Mouse (Mus musculus) frontal cortex, adult (tissue): ENCODE data around the gene Cotl1.
"Not testable (repeated sequence)": the region's sequence is repeated elsewhere in the genome, so short reads cannot be mapped to it uniquely, and the experiment has no call there.

ENCODE experiments used
- ATAC-seq: cut with Nextera tagmentation; 2 replicates; pipeline ENCODE4 v1.9.2; 2017; ENCODE audit warnings: mild to moderate bottlenecking, moderate library complexity, mixed read lengths; ENCODE audit not compliant: low TSS enrichment

Cotl1 gene

DNA sequence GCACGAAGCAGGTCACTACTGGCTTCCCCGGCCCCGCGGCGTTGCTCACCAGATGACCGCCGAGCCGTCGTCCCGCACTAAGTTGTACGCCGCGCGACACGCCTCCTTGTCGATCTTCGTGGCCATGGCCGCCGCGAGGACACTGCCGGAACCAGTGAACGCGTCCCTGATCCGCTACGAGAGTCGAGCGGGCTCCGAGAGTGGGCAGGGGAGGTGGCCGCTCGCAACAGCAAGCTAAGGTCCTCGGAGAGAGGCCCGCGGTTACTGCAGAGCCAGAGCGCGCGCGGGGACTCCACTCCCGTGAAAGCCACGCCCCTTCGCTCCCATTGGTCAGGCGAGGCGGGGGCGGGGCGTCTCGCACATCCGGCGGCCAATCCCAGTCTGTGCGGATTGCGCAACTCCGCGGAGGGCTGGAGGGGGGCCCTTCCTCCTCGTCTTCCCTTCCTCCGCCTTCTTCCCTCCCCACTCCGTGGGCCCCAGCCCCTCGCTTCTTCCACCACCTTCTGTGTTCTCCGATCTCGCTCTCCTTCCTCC, at the start of gene Cotl1:
Gene Cotl1, minus strand, starts transcription at position 270 of the 534 bp plus-strand sequence.
- peak; percentile 83 for ATAC-seq

DNA sequence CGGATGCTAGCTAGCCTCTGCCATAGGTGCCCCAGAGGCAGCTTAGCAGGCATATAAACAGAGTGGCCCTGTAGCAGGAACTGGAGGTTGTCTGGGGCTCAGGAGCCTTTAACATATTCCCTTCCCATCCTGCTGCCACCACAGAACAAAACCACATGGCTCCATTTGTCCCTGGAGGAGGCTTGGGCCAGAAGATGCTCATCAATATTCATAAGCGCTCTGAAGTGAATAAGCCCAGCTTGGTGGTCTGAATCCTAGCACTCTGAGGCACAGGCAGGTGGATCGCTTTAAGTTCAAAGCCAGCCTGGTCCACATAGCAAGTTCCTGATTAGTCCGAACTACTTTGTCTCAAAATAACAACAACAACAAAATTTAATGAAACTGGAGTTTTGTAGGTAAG, 47.7 kb upstream of the Cotl1 start:
- ATAC-seq, result no peak

DNA sequence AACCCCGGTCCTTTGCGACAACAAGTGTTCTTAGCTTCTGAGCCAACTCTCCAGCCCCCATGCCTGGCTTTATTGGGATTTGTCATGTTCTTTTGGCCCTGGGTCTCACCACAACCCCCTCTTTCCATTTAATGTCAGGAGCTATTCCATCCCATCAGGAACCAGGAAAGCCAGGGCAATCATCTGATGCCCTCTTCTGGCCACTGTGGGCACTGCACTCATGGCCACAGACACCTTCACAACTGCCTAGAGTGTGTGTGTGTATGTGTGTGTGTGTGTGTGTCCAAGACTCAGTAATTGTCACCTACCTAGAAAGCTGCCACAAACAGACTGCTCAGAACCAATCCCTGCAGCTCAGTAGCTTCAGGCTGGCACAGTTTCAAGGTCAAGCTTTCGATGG, 46.8 kb upstream of the Cotl1 start:
- ATAC-seq, result no peak

DNA sequence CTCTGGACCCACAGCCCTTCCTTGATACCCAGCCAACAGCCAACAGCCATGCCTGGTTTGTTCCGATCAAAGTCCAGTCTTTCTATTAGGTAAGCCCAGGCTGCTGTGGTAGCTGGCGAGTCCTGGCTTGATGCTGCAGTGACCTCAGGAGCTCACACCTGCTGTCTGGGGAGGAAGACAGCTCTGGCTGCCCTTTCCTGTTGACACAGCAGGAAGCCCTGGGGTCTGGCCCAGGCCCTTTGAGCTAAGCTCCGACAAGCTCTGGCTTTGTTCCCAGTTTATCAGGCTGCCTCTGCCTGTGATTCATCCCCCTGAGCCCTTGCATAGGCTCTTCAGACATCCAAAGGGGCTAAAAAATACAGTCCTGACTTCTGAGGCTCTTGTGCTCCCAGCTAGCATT, 45.3 kb upstream of the Cotl1 start:
- no peak for ATAC-seq

DNA sequence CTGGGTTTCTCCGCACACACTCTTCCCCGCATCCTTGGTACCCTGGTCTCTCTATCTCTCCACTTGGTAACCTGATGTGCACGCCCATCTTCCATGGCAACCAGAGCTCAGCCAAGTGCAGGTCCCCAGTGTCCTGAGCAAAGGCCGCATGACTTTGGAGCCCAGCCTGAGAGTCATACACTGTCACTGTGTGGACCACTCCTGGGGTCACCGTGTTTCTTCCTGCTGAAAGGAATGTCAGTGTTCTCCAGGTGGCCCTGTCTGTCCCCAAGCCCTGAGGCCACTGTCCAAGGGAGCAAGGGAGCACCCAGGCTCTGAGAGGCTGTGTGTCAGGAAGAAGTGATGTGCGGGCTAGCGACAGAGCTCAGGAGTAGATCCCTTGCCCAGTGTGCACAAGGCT, 42.9 kb upstream of the Cotl1 start:
- ATAC-seq, result no peak

DNA sequence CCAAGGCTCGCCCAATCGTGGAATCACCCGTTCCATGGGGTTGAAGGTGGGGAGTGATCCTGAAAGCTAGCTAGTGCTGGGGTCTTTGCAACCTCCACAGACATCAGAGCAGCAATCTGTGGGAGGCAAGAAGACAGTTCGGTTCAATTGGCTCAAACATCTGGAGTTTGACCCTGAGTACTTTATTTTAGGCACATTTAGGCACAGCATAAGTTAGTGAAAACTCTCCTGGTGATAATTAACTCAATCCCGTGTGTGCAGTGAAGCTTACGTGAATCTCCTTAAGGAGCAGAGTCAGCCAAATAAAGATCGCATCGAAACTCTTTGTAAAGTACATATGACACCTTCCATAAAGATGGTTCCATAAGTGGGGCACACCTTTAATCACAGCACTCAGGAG, 41.6 kb upstream of the Cotl1 start:
- no peak for ATAC-seq

DNA sequence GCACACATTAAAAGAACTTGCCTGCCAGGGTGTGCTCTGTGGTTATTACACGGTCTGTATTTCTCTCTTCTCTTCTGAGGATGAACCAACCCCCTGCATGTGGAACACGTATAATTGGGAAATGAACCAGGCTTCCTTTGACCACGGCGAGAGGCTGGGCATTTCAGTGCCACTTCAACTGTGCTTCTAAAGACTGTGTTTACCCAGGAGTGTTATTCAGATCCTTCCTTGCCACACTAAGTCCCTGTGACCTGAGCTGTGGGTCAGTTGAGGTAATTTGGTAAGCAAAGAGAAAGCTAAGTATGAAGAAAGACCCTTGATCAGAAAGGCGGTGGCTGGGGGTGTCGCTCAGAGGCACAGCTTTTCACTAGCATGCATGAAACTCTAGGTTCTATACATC, 41.0 kb upstream of the Cotl1 start:
- no peak for ATAC-seq

DNA sequence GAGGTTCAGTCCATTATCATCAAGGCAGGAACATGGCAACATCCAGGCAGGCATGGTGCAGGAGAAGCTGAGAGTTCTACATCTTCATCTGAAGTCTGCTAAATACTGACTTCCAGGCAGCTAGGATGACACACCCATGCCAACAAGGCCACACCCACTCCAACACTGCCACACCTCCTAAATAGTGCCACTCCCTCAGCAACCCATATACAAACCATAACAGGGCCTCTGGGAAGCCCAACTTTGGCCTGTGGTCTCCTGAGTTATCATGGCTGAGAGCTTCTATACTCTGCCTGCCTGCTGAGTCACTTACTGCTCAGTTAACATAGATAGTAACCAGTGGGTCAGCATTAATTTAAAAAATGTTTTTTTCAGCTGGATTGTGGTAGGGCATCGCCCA, 32.8 kb upstream of the Cotl1 start:
- ATAC-seq, result no peak

DNA sequence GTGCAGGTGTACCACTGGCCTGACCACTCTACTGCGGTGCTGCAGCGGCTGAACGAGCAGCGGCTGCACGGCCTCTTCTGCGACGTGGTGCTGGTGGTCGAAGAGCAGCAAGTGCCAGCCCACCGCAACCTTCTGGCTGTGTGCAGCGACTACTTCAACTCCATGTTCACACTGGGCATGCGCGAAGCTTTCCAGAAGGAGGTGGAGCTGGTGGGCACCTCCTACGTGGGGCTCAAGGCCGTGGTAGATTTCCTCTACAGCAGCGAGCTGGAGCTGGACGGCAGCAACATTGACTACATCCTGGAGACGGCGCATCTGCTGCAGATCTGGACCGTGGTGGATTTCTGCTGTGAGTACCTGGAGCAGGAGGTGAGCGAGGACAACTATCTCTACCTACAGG, 29.3 kb upstream of the Cotl1 start:
- no peak for ATAC-seq

DNA sequence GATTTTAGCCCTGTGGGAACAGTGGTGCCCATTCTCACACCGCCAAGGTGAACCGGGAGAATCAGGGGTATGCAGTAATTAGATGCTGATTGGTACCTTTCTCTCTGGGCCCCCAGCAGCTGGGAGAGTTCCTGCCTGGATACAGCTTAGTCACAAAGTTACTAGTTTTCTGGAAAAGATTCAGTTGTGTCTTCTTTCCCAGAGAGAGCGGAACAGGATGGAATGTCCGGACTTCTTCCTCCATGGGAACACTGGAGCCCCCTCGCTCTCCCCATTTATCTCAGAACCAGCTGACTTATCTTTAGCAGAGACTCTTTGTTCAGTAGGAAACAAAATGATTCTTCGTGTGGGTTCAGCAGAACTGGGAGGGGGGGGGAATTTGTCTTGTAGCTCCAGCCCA, 22.4 kb upstream of the Cotl1 start:
- peak; percentile 32; the same call in 1 of the 2 replicates for ATAC-seq

DNA sequence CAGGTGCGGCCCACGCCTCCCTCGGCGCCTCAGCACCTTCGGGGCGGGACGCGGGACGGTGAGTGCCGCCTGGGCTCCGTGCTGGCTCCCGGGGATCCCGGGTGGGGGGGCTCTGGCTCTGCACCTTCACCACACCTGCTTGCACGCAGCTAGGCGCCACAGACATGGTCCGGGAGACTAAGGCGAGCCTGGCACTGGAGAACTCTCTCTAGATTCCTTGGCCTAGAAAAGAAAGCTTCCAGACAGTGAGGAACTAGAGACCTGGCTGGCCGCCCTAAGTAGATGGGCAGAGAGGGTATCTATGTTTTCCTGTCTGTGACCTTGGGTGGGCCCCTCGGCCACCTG, 22.0 kb upstream of the Cotl1 start:
- peak; percentile 51 for ATAC-seq

DNA sequence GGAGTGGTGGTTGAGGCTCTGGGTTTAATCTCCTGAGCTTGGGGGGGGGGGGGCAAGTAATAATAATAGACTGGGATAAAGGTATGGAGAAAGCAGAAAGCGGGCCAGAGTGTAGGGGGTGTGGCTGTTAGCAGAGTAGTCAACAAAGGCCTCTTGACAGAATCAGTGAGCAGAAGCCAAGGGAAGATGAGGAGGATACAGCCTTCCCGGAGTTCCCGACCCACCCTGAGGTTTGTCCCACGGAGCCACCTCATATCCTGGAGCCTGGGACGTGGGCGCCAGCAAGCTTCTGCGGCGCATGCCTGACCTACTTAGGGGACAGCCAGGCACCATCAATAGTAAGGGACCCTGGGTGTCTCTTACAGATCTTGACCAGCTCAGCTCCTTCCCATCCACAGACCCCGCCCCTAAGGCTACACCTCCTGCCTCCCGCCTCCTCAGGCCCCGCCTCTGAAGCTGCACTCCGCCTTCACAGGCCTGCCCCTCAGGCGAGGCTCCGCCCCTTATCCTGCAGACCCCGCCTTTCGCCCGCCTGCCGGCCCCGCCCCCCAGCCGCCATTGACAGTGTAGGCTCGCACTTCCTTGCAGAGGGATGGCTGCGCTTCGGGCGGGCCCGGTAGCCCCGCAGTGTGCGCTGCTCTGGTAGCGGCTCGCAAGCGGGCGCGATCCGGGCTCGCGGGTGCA, 21.5 kb upstream of the Cotl1 start, which contains the start of gene Klhl36:
Gene Klhl36, plus strand, starts transcription at position 561 of the 684 bp plus-strand sequence.
- peak; percentile 96 for ATAC-seq

DNA sequence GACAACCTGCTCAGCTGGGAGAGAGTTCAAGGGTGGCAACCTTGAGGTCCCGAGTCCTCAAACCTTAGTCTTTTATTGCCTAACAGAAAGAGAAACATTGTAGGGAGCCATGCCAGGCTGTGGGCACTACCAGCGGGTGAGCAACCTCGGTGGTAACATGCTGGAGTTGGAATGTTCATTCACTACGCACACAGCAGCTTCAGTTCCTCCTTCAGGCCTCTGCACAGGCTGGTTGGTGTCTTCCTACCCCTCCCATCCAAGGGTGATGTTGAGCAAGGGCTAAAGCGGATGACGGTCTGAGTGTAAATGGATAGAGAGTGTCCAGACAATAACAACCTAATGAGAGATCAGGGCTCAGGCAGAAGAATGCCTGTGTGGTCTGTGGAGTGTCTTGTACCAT, 17.4 kb upstream of the Cotl1 start:
- no peak for ATAC-seq

DNA sequence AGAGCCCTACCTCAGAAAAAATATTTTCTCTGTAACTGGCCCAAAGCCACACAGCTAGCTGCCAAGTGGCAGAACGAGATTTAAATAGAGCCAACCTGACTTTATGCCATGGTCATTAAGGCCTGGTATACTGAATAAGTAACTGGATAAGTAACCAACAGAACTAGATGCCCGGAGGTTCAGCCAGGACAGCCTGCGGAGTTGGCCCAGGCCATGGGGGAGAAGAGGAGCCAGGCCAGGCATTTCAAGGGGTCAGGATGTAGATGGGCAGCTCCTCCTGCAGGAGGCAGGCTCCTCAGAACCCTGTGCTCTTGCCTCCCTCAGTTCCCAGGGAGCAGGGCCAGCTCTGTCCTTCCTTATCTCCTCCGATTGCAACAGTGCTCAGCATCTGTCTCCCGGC, 15.3 kb upstream of the Cotl1 start:
- ATAC-seq, result no peak

DNA sequence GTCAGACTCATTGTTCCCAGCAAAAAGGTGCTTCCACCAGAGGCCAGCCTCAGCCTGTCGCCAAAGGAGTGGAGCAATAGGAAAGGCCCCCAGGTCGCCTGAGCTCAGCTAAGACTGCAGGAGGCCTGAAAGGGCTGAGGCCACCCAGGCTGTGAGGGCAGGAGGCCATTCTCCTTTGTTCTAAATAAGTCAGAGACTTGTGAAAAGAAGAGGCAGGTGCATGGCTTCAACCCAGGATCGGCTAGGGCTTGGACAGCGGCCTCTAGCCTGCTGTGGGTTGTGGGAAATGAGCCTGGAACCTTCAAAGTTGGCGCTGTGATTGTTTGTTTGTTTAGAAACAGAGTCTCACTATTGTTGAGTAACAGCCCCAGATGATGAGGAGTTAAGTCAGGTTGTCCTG, 13.7 kb upstream of the Cotl1 start:
- no peak for ATAC-seq

DNA sequence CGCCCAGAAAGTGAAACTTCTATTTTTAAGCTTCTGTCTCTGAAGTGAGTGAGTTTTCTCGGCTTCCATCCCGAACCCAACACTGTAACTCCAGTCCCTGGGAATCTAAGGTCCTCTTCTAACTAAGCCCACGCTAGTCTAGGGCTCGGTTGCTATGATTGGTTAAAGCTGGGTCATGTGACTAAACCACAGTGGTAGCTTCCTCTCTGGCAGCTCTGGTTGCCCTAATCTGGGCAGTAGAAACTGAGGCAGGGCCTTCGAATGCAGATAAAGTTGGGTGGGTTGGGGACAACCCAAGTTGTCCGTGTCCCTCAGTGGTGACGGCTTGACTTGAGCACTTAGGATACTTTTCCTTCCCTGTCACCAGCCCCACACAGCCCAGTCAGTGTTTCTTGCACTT, 13.2 kb upstream of the Cotl1 start:
- no peak for ATAC-seq

DNA sequence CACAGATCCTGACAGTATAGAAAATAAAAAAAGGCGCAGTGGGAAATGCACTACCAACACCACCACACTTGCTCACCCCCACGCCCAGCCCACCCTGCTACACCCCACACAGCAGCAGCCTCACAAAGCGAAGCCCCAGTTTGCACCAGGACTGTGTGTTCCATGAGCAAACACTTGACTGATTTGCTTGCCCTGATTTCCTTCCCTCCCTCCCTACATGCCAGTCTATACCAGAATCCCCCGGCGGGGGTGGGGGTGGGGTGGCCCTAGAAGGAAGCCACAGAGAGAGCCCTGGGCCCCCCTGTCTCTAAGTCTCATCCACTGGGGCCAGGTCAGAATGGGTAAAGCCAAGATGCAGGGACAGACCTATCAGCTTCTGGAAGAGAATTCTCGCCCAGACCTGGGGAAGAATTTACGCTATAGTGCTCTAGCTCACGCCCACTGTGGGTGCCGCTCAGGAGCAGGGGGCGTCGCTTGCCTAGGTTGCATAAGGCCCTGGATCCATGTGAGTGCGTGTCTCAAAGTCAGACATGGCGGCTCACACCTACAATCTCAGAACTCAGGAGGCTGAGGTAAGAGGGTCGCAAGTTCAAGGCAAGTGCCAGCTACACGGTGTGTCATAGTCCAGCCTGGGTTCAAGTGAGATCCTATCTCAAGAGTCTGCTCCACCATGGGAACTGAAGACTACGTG, 7.0 kb upstream of the Cotl1 start:
- ATAC-seq, result no peak

DNA sequence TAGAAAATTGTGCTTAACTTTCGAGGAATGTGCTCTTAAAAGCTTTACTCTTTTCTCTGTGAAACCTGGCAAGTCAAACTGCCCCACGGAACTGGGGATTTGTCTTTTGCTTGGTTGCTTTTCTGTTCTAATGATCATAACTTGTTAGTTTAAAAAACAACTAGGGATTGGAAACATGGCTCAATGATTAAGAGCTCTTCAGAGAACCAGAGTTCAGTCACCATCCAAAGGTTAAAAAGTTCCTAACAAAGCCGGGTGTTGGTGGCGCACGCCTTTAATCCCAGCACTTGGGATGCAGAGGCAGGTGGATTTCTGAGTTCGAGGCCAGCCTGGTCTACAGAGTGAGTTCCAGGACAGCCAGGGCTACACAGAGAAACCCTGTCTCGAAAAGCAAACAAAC, 5.4 kb upstream of the Cotl1 start:
- ATAC-seq, result not testable (repeated sequence)

DNA sequence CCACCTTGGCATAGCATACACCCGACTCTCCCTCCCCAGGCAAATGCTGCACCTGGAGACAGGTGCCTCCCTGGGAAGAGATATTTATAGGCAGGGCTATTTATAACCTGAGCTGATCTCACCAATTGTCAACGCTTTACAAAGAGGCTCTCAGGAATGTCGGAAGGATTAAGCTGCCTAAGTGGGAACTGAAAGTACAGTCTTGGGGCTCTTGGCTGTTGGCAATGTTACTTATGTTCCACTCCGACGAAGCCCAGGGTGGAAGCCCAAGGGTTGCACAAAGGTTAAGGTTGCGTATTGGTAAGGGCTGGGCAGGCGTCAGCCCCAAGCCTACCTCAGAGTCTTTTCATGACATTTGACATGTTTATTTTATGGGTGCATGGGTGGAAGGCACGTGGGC, 4.2 kb upstream of the Cotl1 start:
- no peak for ATAC-seq

DNA sequence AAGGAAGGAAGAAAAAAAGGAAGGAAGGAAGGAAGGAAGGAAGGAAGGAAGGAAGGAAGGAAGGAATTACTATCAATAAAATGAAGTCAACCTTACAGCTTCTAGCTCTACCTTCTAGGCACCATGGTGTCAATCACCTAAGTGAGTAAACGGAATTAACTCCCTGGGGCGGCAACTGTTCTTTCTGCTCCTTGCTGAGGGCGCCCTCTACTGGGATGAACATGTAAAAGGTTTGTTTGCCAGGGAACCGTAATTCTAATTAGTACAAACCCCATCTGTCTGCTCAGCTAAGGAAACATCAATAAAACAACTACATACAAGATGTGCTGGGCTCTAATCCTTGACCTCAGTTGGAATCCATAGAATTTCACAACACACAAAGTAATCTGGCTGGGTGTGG, 3.1 kb upstream of the Cotl1 start:
- ATAC-seq, result peak; percentile 25; the same call in 1 of the 2 replicates

DNA sequence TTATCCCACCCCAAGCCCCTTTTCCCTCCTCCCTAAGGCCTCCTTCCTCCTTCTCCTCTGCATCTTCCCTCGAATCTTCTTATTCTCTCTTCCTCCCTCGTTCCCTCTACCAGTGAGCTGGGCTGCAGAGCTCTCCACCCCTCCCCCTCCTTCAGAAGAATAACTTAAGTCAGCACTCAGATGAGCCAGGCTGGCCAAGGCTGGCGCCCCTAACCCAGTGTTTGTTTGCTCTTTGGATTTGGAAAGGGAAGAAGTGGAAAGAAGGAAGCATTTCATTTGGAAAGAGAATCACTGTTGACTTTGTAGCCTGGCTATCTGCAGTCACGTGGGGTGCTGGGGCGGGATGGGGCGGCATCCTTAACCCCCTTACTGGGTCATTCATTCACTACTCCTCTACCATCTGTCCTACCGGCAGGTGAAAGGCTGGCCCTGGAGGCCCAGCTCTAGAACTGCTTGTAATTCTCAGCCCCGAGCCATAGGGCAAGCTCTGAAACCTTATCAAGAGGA, 614 bp upstream of the Cotl1 start:
- no peak; the same call in 1 of the 2 replicates for ATAC-seq

DNA sequence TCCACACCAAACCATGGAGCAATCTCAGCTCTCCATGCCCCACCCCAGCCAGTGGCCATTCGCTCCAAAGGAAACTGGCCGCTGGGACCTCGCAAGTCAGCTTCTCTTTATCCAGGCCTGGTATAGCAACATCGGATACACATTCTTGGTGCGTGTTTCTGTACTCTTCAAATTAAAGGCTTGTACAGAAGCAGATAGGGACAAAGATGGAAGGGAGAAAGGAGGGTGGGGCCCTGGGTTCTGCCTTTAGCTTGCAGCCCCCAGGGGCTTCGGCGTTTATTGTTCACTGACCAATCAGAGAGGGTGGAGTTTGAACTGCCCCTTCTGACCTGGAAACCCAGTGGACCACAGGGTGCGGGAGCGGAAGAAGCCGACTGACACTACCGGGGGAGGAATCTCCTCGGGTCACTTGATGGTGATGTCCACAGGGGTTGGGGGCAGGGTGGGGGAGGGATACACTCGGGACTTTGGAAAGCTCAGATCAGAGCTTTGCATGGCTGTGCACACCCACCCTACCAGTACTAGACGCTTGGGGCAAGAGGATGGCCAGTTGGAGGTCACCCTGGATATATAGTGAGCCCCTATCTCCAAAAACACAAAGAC, 824 bp downstream of the Cotl1 start:
- no peak for ATAC-seq

DNA sequence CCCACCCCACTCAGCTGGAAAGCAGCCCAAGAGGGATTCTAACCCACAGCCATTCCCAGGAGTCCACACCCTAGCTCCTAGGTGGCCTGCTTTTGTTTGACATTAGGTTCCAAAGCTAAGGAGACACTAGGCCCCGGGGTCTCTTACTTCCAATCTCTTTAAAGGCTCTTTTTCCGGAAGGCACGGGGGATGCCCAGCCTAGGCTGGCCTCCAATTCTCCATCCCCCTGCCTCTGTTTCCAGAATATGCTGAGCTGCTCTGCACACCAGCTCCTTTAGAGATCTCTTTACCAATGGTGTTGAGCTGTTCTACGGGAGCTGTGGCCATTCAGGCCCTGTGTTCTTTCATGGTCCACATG, 1.4 kb downstream of the Cotl1 start:
- no peak for ATAC-seq
